Mouse (Mus musculus): ENCODE results near the gene Plxnb2.

The Plxnb2 gene

DNA sequence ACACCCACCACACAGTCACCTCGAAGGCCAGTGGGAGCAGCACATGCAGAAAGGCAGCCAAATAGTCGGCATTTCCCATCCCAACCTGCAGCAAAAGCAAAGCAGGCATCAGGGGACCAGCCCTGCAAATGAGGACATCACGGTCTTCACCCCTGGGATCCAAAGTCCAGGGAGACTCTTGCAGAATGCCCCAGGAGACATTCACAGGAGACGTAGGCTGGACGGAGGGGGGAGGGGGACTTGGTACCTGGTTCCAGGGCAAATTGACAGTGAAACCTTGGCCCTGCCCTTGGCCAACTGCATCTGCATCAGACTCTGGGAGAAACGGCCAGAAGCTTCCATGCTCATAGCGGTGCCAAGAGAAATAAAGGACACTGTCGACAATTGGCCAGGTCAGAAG is 54.0 kb downstream of the Plxnb2 start:
- no peak for DNase-seq (ENCODE audit: low spot score)

DNA sequence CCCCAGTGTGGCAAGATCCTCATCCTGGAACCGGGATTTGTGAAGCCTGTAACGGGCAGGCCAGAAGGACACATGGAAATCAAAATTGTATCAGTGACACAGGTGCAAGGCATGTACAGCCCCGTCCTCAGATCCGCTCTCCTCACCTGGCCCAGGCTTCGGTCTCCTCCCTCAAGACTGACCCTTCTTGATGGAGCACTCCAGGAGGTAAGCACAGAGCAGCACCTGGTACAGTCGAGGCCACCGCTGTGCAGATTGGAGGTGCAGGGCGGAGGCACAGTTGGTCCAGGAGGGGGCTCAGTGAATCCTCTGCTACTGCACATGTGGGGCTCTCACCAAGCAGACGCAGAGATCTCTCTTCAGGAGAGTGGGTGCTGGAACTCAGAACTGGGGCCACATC is 55.2 kb downstream of the Plxnb2 start:
- no peak for DNase-seq (ENCODE audit: low spot score)

GRCm38 (mm10) chr15:89124312-89124711 is 56.3 kb downstream of the Plxnb2 start:
- DNase-seq (ENCODE audit: low spot score), result no peak

DNA sequence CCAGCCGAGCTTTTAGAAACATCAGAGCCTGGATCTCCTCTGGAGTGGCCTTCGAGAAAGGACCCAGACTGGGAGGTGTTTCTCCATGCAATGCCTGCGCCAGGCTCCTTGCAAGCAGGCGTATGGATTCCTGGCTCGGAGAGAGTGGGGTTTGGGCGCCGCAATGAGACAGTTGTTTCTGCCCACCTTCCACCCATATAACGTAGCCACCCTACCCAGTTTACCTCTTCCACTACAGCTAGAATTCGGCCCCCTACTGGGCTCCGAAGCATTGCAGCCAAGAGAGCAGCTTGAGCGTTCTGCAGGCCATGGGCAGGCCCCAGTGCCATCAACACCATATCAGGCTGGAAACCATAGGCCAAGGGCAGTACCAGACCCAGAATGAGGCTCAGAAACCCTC is 57.0 kb downstream of the Plxnb2 start:
- DNase-seq (ENCODE audit: low spot score), result peak; percentile 54

DNA sequence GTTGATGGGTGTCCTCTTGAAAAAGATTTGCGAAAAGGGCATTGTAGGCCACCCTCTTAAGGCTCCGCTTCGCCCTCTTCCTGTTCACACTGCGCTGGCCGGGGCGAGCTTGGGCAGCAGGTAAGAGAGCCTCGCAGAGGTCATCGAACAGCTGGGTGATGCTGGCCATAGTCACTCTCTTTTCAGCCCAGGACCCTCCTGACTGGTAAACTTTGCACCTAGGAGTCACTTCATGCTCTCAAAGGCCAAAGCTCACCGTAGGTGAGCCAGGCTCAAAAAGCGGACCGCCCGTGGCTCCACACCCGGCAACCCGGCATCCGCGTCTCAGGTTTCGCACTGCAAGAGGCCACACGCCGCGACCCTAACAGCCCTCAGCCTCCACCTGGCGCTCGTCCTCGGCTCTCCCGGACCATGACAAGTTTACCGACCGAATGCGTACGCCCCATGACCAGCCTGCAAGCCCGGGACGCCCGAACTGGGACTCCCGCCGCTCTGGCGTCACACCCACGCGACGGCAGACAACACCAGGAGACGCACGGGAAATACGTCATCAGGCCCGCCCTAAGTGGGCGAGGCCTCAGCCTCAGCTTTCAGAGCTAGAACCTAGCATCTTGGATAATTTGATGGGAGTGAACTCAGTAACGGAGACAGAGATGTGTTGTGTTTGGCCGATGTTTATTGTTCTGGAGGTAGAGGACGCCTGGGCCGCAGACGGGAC is 57.8 kb downstream of the Plxnb2 start, which contains the start of gene Tubgcp6:
Gene Tubgcp6 (minus strand): TSS at position 464 of the 718 bp plus-strand sequence.
- peak; percentile 98 for DNase-seq (ENCODE audit: low spot score)

GRCm38 (mm10) chr15:89118007-89118406 is 62.6 kb downstream of the Plxnb2 start:
- no peak for DNase-seq (ENCODE audit: low spot score)

DNA sequence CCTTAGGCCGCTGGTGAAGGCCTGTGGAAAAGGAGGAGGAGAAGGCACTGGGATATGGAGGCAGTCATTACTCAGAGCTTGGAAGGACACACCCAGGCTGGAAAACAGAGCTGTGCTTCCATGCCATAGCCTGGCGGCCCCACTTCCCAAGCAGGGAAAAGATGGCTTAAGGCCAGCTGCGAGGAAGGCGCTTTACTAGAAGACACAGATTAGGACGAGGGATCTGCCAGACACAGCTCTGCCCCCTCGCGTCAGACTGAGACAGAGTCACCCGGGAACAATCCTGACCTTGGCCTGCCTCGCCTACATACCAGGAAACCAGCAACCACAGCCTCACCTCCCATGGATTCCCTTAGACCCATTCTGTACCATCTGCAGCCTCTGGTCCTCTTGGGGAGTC is 70.4 kb downstream of the Plxnb2 start:
- no peak for DNase-seq (ENCODE audit: low spot score)

- no peak for DNase-seq (ENCODE audit: low spot score)
These were observed 73.6 kb downstream of the Plxnb2 start for GRCm38 (mm10) chr15:89106976-89107375.

DNA sequence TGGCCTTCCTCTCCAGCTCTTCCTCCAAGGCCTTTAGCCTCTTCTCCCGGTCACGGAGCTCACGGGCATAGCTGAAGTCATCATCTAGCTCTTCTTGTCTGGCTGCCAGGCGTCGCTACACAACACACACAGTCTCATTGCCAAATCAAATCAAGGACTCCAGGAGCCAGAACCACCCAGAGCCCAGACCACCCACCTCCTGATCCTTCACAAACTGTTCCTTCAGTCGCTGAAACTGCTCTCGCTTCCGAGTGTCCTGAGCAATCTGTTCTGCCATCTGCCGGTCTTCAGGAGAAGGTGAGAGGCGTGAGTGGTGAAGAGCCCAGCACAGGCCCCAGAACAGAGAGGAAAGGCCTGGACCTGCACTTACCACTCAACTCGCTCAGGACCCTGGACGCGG is 74.5 kb downstream of the Plxnb2 start:
- no peak for DNase-seq (ENCODE audit: low spot score)

Measured in embryo, embryonic 10 days (tissue).